Mouse (Mus musculus) ovary, postnatal 36 days (tissue): ENCODE measurements around the gene Atf6b.

ENCODE experiments used
- DNase-seq: peaks from one replicate; pipeline ENCODE4 v3.0.0; 2022; ENCODE audit warnings: low spot score, mixed read lengths

Atf6b gene

GRCm38 (mm10) chr17:34649106-34649864 lies 2.3 kb downstream of the Atf6b start:
- DNase-seq: no peak

GRCm38 (mm10) chr17:34650781-34651180 lies 3.8 kb downstream of the Atf6b start:
- no peak for DNase-seq

GRCm38 (mm10) chr17:34651507-34652221 lies 4.7 kb downstream of the Atf6b start:
- peak; percentile 62 for DNase-seq

GRCm38 (mm10) chr17:34652546-34652945 lies 5.6 kb downstream of the Atf6b start:
- no peak for DNase-seq

- no peak for DNase-seq
Measured at GRCm38 (mm10) chr17:34652985-34653384, 6.0 kb downstream of the Atf6b start.

GRCm38 (mm10) chr17:34653746-34654285 lies 6.9 kb downstream of the Atf6b start:
- no peak for DNase-seq

GRCm38 (mm10) chr17:34654392-34654791 lies 7.4 kb downstream of the Atf6b start:
- DNase-seq: no peak

GRCm38 (mm10) chr17:34655160-34655559 lies 8.2 kb downstream of the Atf6b start:
- peak; percentile 56 for DNase-seq

GRCm38 (mm10) chr17:34655581-34655991 lies 8.6 kb downstream of the Atf6b start:
- DNase-seq: peak; percentile 76

- DNase-seq: no peak
Measured at GRCm38 (mm10) chr17:34656666-34657065, 9.7 kb downstream of the Atf6b start.

- DNase-seq: no peak
Measured at GRCm38 (mm10) chr17:34657271-34657670, 10.3 kb downstream of the Atf6b start.

GRCm38 (mm10) chr17:34658145-34658544 lies 11.2 kb downstream of the Atf6b start:
- no peak for DNase-seq

GRCm38 (mm10) chr17:34658591-34658990 lies 11.6 kb downstream of the Atf6b start:
- no peak for DNase-seq

GRCm38 (mm10) chr17:34659181-34659896 lies 12.4 kb downstream of the Atf6b start:
- no peak for DNase-seq

- DNase-seq: no peak
Measured at GRCm38 (mm10) chr17:34659897-34660214, 12.9 kb downstream of the Atf6b start.

GRCm38 (mm10) chr17:34660259-34660820 lies 13.4 kb downstream of the Atf6b start:
- no peak for DNase-seq

GRCm38 (mm10) chr17:34661121-34661591 lies 14.2 kb downstream of the Atf6b start:
- DNase-seq: no peak

- DNase-seq: no peak
Measured at GRCm38 (mm10) chr17:34662468-34662867, 15.5 kb downstream of the Atf6b start.

GRCm38 (mm10) chr17:34662978-34663377 lies 16.0 kb downstream of the Atf6b start:
- no peak for DNase-seq

- DNase-seq: no peak
Measured at GRCm38 (mm10) chr17:34663558-34663957, 16.6 kb downstream of the Atf6b start.

GRCm38 (mm10) chr17:34664472-34664871 lies 17.5 kb downstream of the Atf6b start:
- DNase-seq: no peak

GRCm38 (mm10) chr17:34670235-34670634 lies 23.3 kb downstream of the Atf6b start, which contains the start of gene Tnxb:
TSS of gene Tnxb (plus strand) at chr17:34670535.
- no peak for DNase-seq
